Mouse (Mus musculus) embryo, embryonic 10 days (tissue): ENCODE data around the gene Vmn2r75.
"Not testable (repeated sequence)": the region's sequence is repeated elsewhere in the genome, so short reads cannot be mapped to it uniquely, and the experiment has no call there.

Experiments used
- DNase-seq: peaks from one replicate; pipeline ENCODE4 v3.0.0-alpha.2; 2015; ENCODE audit warnings: low spot score

Gene Vmn2r75

DNA sequence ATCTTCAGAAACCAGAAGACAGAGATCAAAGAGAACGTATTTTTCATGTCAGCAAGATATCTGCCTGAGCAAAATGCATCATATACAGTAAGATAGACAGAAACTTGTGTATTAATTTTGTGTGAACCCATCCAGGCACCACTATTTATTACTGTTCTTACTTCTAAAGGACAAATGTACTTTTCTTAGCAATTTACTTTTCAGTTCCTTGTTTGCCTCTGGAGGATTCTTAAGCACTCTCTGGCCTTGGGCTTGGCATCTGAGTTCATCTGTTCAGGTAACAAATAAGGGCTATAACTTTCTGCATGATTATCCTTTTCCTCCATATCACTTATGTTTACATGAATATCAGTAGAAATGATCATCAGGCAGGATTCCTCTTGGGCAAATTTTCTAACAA lies at the start of gene Vmn2r75:
Gene Vmn2r75, minus strand, starts transcription at position 101 of the 400 bp plus-strand sequence.
- not testable (repeated sequence) for DNase-seq

- DNase-seq, result peak; percentile 58
Observed at GRCm38 (mm10) chr7:86211345-86211744, 39.8 kb upstream of the Vmn2r75 start.
